Mouse (Mus musculus) kidney, embryonic 16.5 days (tissue): ENCODE measurements around the gene Plekha6. TPM values are rescaled to one million over a fixed set of nuclear protein-coding genes. Genes with fewer than 3 reads are reported as not detected.

ENCODE experiments used
- ATAC-seq: fragments of 200-750 bp; cut with Nextera tagmentation; 2 replicates; pipeline ENCODE4 v1.8.0; 2017; ENCODE audit warnings: moderate TSS enrichment; ENCODE audit not compliant: low FRiP score, low TSS enrichment
- H3K27ac ChIP-seq: fragments of 300-500 bp; sonication (generic); 2 replicates; pipeline ENCODE4 v1.5.1; 2014; ENCODE audit warnings: low read length
- H3K27me3 ChIP-seq: fragments of 300-500 bp; sonication (generic); 2 replicates; pipeline ENCODE4 v1.6.1; 2014; ENCODE audit warnings: low read length, control low read depth, mixed read lengths; ENCODE audit not compliant: insufficient read depth
- H3K36me3 ChIP-seq: fragments of 300-500 bp; sonication (generic); 2 replicates; pipeline ENCODE4 v1.6.1; 2014; ENCODE audit warnings: low read length, control low read depth, mixed read lengths; ENCODE audit not compliant: insufficient read depth
- H3K4me1 ChIP-seq: fragments of 300-500 bp; sonication (generic); 2 replicates; pipeline ENCODE4 v1.6.1; 2014; ENCODE audit warnings: low read length, control low read depth, mixed read lengths; ENCODE audit not compliant: insufficient read depth
- H3K4me2 ChIP-seq: fragments of 300-500 bp; sonication (generic); replicated peaks from 2 replicates; pipeline ENCODE4 v1.6.1; 2014; ENCODE audit warnings: low read depth, low read length
- H3K4me3 ChIP-seq: fragments of 300-500 bp; sonication (generic); 2 replicates; pipeline ENCODE4 v1.5.1; 2014; ENCODE audit warnings: mild to moderate bottlenecking, low read length
- H3K9ac ChIP-seq: fragments of 300-500 bp; sonication (generic); replicated peaks from 2 replicates; pipeline ENCODE4 v1.6.1; 2014; ENCODE audit warnings: low read length
- H3K9me3 ChIP-seq: fragments of 300-500 bp; sonication (generic); 2 replicates; pipeline ENCODE4 v1.6.1; 2016; ENCODE audit warnings: low read length, control low read depth
- WGBS: fragments of 180-500 bp; shearing (Covaris S2); extraction: QIAGEN DNeasy Blood & Tissue Kit; methylation state at CpG from one replicate; pipeline ENCODE4 v1.1.7; 2014; 5-methylcytosine and 5-hydroxymethylcytosine counted together
- polyA plus RNA-seq: library from polyadenylated mRNA; unstranded; fragments of >200 nt; fragmentation: Nextera tagmentation; extraction: Ambion mirVana; gene quantifications from 2 replicates; pipeline ENCODE4 v1.2.1, GENCODE M21; 2015

Plekha6 gene
- polyA plus RNA-seq, result 8.5 and 9.7 TPM in 2 replicates

GRCm38 (mm10) chr1:133163820-133164431, at the start of gene Plekha6:
Plekha6 (plus strand) TSS chr1:133164210.
- Histone ChIP-seq H3K27me3 (peaks cover 56% of the 10 kb centered on the region), H3K4me2 (peak within 1 kb of the TSS; percentile 95), H3K9me3 (no peaks in the 10 kb centered on the region), H3K4me3 (peak within 1 kb of the TSS; percentile 60), H3K36me3 (no peaks in the 10 kb centered on the region), H3K4me1 (peaks cover 18% of the 10 kb centered on the region), H3K9ac (peak within 1 kb of the TSS; percentile 63), H3K27ac (no peak within 1 kb of the TSS)
- ATAC-seq, result peak; percentile 20; the same call in 1 of the 2 replicates
- under 1% methylated on average over 62 of the region's 68 CpGs for WGBS

DNA sequence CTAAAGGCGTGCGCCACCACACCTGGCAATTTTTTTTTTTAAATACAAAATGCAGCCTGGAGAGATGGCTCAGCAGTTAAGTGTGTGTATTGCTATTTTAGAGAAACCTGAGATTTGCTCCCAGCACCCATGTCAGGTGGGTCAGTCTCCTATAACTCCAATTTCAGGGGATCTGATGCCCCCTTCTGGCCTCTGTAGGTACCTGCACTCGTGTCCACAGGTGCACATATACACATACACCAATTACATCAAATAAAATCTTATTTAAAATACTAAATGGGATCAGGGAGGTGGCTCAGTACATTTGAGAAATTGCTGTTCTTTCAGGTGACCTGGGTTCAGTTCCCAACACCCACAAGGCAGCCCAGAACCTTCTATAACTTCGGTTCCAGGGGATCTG, 47.9 kb upstream of the Plekha6 start:
- Histone ChIP-seq H3K9ac (no peak overlapping the region), H3K27me3 (no peaks in the 10 kb centered on the region), H3K9me3 (peaks cover 2% of the 10 kb centered on the region; the same call in 1 of the 2 replicates), H3K4me1 (0 out of 2 replicates have a peak, but pooled peaks cover 4% of the 10 kb centered on the region), H3K4me3 (no peak overlapping the region), H3K4me2 (no peak overlapping the region), H3K27ac (no peak overlapping the region), H3K36me3 (no peaks in the 10 kb centered on the region)
- no peak for ATAC-seq
- WGBS, result 94% methylated on average over 4 of the region's 4 CpGs

DNA sequence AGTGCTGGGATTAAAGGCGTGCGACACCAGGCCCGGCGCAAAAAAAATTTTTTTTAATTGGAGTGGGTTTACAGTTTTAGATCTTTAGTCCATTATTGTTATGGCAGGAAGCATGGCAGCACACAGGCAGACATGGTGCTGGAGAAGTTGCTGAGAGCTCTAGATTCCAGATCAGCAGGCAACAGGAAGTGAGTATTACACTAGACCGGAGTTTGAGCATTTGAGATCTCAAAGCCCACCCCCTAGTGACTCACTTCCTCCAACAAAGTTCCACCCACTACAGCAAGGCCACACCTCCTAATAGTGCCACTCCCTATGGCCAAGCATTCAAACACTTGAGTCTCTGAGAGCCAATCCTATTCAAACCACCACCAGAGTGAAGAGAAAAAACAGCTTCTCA, 45.9 kb upstream of the Plekha6 start:
- 94% methylated on average over 5 of the region's 5 CpGs for WGBS
- Histone ChIP-seq H3K9me3 (peaks cover 2% of the 10 kb centered on the region; the same call in 1 of the 2 replicates), H3K4me3 (no peak overlapping the region), H3K27me3 (no peaks in the 10 kb centered on the region), H3K36me3 (no peaks in the 10 kb centered on the region), H3K4me2 (no peak overlapping the region), H3K9ac (no peak overlapping the region), H3K27ac (no peak overlapping the region), H3K4me1 (peaks cover 4% of the 10 kb centered on the region; the same call in 1 of the 2 replicates)
- no peak for ATAC-seq

DNA sequence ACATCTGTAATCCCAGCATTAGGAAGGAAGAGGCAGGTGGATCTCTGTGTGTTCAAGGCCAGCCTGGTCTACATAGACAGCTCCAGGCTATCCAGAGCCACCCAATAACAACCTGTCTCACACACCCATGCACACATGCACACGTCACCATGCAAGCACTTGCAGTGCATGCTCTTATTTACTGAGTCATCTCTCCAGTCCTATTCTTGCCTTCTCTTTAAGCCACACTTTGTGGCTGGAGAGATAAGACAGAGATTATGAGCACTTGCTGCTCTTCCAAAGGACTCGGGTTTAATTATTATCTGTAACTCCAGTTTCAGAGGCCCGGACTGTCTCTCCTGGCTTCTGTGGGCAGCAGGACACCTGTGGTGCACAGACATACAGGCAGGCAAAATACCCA, 45.2 kb upstream of the Plekha6 start:
- peaks cover 9% of the 10 kb centered on the region; the same call in 1 of the 2 replicates for H3K4me1 ChIP-seq
- no peak overlapping the region for H3K4me2 ChIP-seq
- H3K9me3 ChIP-seq, result peaks cover 2% of the 10 kb centered on the region; the same call in 1 of the 2 replicates
- H3K9ac ChIP-seq, result no peak overlapping the region
- H3K4me3 ChIP-seq, result no peak overlapping the region
- H3K36me3 ChIP-seq, result no peaks in the 10 kb centered on the region
- H3K27ac ChIP-seq, result no peak overlapping the region
- no peak for ATAC-seq
- WGBS, result 81% methylated on average over 3 of the region's 3 CpGs
- no peaks in the 10 kb centered on the region for H3K27me3 ChIP-seq

- no peaks in the 10 kb centered on the region for H3K27me3 ChIP-seq
- H3K27ac ChIP-seq, result 0 out of 2 replicates have a peak overlapping the region, but pooled peaks have one; percentile 12
- H3K36me3 ChIP-seq, result no peaks in the 10 kb centered on the region
- no peak overlapping the region for H3K4me2 ChIP-seq
- WGBS, result 29% methylated on average over 7 of the region's 7 CpGs
- no peak overlapping the region for H3K4me3 ChIP-seq
- peaks cover 2% of the 10 kb centered on the region; the same call in 1 of the 2 replicates for H3K9me3 ChIP-seq
- peaks cover 14% of the 10 kb centered on the region; the same call in 1 of the 2 replicates for H3K4me1 ChIP-seq
- no peak overlapping the region for H3K9ac ChIP-seq
- no peak for ATAC-seq
Observed at GRCm38 (mm10) chr1:133119931-133120712, 43.9 kb upstream of the Plekha6 start.

- Histone ChIP-seq H3K36me3 (no peaks in the 10 kb centered on the region), H3K9ac (no peak overlapping the region), H3K9me3 (peaks cover 5% of the 10 kb centered on the region; the same call in 1 of the 2 replicates), H3K27ac (no peak overlapping the region), H3K4me3 (no peak overlapping the region), H3K4me1 (peaks cover 14% of the 10 kb centered on the region; the same call in 1 of the 2 replicates), H3K4me2 (no peak overlapping the region), H3K27me3 (no peaks in the 10 kb centered on the region)
- ATAC-seq, result no peak
- WGBS, result 62% methylated on average over 6 of the region's 6 CpGs
Observed at GRCm38 (mm10) chr1:133121246-133121645, 42.8 kb upstream of the Plekha6 start.

GRCm38 (mm10) chr1:133124137-133124536, 39.9 kb upstream of the Plekha6 start:
- Histone ChIP-seq H3K4me3 (no peak overlapping the region), H3K27ac (peak overlapping the region; percentile 64), H3K4me1 (peaks cover 14% of the 10 kb centered on the region; the same call in 1 of the 2 replicates), H3K4me2 (no peak overlapping the region), H3K9me3 (0 out of 2 replicates have a peak, but pooled peaks cover 3% of the 10 kb centered on the region), H3K27me3 (no peaks in the 10 kb centered on the region), H3K9ac (no peak overlapping the region), H3K36me3 (no peaks in the 10 kb centered on the region)
- 0 out of 2 replicates have a peak, but pooled peaks have one; percentile 20 for ATAC-seq
- 64% methylated on average over 6 of the region's 6 CpGs for WGBS

DNA sequence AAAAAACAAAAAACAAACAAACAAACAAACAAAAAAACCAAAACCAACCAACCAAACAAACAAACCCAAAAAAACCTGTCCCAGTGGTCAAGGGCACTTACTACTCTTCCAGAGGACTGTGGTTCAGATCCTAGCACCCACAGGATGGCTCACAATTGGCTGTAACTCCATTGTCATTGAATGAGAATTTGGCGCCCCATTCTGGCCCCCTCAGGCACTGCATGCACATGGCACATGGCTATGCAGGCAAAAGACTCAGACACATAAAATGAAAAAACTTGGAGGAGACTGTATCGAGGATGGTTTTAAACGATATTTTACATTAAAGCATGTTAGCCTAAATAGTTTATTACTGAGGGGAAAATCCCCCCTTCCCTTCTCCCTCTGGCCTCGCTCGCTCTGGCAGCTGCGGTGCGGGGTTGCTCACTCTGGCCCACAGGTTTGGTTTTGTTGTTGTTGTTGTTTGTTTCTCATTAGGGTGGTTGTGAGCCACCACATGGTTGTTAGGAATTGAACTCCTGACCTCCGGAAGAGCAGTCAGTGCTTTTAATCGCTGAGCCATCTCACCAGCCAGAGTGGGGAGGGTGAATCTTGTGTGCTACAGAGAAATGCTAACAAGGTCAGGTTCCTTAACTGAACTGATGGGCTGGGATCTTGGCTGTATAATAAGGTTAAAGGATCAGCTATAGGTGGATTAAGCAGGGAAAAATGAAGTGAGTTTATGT, 38.2 kb upstream of the Plekha6 start:
- Histone ChIP-seq H3K4me1 (peaks cover 25% of the 10 kb centered on the region), H3K9ac (no peak overlapping the region), H3K27ac (no peak overlapping the region), H3K9me3 (0 out of 2 replicates have a peak, but pooled peaks cover 3% of the 10 kb centered on the region), H3K4me3 (no peak overlapping the region), H3K27me3 (no peaks in the 10 kb centered on the region), H3K4me2 (no peak overlapping the region), H3K36me3 (no peaks in the 10 kb centered on the region)
- ATAC-seq, result no peak
- WGBS, result 85% methylated on average over 9 of the region's 9 CpGs

DNA sequence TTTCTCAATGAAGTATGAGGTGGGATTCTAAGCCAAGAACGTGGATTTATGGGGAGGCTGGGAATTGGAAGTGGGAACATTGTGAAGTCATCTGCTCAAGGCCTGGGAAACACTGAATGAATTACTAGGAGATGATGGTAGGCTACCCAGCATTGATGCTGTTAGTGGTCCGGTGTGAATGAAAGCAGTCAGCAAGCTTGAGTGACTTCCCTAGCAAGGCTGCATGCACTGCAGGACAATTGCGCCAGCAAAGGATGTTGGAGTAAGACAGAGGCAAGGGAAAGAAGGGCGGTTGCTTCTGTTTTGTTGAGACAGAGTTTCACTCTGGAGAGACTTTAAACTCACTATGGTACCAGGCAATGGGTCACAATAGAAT, 37.7 kb upstream of the Plekha6 start:
- 0 out of 2 replicates have a peak, but pooled peaks cover 3% of the 10 kb centered on the region for H3K9me3 ChIP-seq
- 66% methylated on average over 4 of the region's 4 CpGs for WGBS
- H3K4me1 ChIP-seq, result peaks cover 25% of the 10 kb centered on the region
- no peak overlapping the region for H3K4me3 ChIP-seq
- no peak for ATAC-seq
- no peak overlapping the region for H3K9ac ChIP-seq
- no peaks in the 10 kb centered on the region for H3K36me3 ChIP-seq
- no peak overlapping the region for H3K4me2 ChIP-seq
- no peaks in the 10 kb centered on the region for H3K27me3 ChIP-seq
- no peak overlapping the region for H3K27ac ChIP-seq
